Mouse (Mus musculus) midbrain, postnatal 0 days (tissue): Measurements from ENCODE around the gene Ubiad1. TPM values are rescaled to one million over a fixed set of nuclear protein-coding genes. Genes with fewer than 3 reads are reported as not detected.

ENCODE experiments used
- ATAC-seq: fragments of 200-750 bp; cut with Nextera tagmentation; 2 replicates; pipeline ENCODE4 v1.8.0; 2017; ENCODE audit warnings: moderate number of reproducible peaks, mild to moderate bottlenecking, moderate TSS enrichment, moderate library complexity; ENCODE audit not compliant: low FRiP score
- DNase-seq: peaks from one replicate; pipeline ENCODE4 v3.0.0-alpha.2; 2015; ENCODE audit warnings: low spot score
- H3K27ac ChIP-seq: fragments of 300-500 bp; sonication (generic); 2 replicates; pipeline ENCODE4 v1.5.1; 2014; ENCODE audit warnings: low read depth, mild to moderate bottlenecking, low read length, mixed read lengths
- H3K27me3 ChIP-seq: fragments of 300-500 bp; sonication (generic); 2 replicates; pipeline ENCODE4 v1.6.1; 2014; ENCODE audit warnings: low read length, control low read depth, mixed read lengths; ENCODE audit not compliant: insufficient read depth
- H3K36me3 ChIP-seq: fragments of 300-500 bp; sonication (generic); 2 replicates; pipeline ENCODE4 v1.6.1; 2014; ENCODE audit warnings: low read length, control low read depth, mixed read lengths; ENCODE audit not compliant: insufficient read depth
- H3K4me1 ChIP-seq: fragments of 300-500 bp; sonication (generic); 2 replicates; pipeline ENCODE4 v1.6.1; 2014; ENCODE audit warnings: mild to moderate bottlenecking, control low read depth, antibody characterized with exemption, low read length, mixed read lengths; ENCODE audit not compliant: insufficient read depth
- H3K4me2 ChIP-seq: fragments of 300-500 bp; sonication (generic); 2 replicates; pipeline ENCODE4 v1.6.1; 2014; ENCODE audit warnings: low read depth, mild to moderate bottlenecking, low read length, mixed read lengths; ENCODE audit not compliant: poor library complexity, severe bottlenecking
- H3K4me3 ChIP-seq: fragments of 300-500 bp; sonication (generic); 2 replicates; pipeline ENCODE4 v1.5.1; 2014; ENCODE audit warnings: low read depth, mild to moderate bottlenecking, low read length, moderate library complexity
- H3K9ac ChIP-seq: fragments of 300-500 bp; sonication (generic); replicated peaks from 2 replicates; pipeline ENCODE4 v1.6.1; 2014; ENCODE audit warnings: mild to moderate bottlenecking, low read length, moderate library complexity, mixed read lengths; ENCODE audit not compliant: poor library complexity, severe bottlenecking
- H3K9me3 ChIP-seq: fragments of 300-500 bp; sonication (generic); 2 replicates; pipeline ENCODE4 v1.6.1; 2016; ENCODE audit warnings: low read length, control low read depth
- CTCF ChIP-seq: IDR thresholded peaks from 2 replicates; pipeline ENCODE4 v1.5.1; 2016; ENCODE audit warnings: antibody characterized with exemption, mild to moderate bottlenecking
- WGBS: fragments of 180-500 bp; shearing (Covaris S2); extraction: QIAGEN DNeasy Blood & Tissue Kit; methylation state at CpG from one replicate; pipeline ENCODE4 v1.1.7; 2014; 5-methylcytosine and 5-hydroxymethylcytosine counted together
- polyA plus RNA-seq: library from polyadenylated mRNA; unstranded; fragments of >200 nt; fragmentation: Nextera tagmentation; extraction: Ambion mirVana; gene quantifications from 2 replicates; pipeline ENCODE4 v1.2.1, GENCODE M21; 2015
- total RNA-seq: library from RNA; depleted of rRNA; stranded (reverse); fragments of >200 nt; gene quantifications from 2 replicates; pipeline ENCODE4 v1.2.3, GENCODE M21; 2014

Gene Ubiad1
- total and polyA plus RNA-seq, 2 experiments from 2014 or later, result 12.7 to 19.8 TPM

- no peak overlapping the region for H3K27ac ChIP-seq
- no peak overlapping the region for H3K4me3 ChIP-seq
- H3K36me3 ChIP-seq, result peaks cover 83% of the 10 kb centered on the region
- peak; percentile 72 for DNase-seq
- TF ChIP-seq CTCF, result no peak
- ATAC-seq, result peak; percentile 72
- no peaks in the 10 kb centered on the region for H3K9me3 ChIP-seq
- 46% methylated on average over 12 of the region's 12 CpGs for WGBS
- H3K4me1 ChIP-seq, result no peaks in the 10 kb centered on the region
- H3K9ac ChIP-seq, result no peak overlapping the region
- no peak overlapping the region for H3K4me2 ChIP-seq
- H3K27me3 ChIP-seq, result no peaks in the 10 kb centered on the region
These were observed 16.2 kb upstream of the Ubiad1 start for GRCm38 (mm10) chr4:148460656-148461284.

DNA sequence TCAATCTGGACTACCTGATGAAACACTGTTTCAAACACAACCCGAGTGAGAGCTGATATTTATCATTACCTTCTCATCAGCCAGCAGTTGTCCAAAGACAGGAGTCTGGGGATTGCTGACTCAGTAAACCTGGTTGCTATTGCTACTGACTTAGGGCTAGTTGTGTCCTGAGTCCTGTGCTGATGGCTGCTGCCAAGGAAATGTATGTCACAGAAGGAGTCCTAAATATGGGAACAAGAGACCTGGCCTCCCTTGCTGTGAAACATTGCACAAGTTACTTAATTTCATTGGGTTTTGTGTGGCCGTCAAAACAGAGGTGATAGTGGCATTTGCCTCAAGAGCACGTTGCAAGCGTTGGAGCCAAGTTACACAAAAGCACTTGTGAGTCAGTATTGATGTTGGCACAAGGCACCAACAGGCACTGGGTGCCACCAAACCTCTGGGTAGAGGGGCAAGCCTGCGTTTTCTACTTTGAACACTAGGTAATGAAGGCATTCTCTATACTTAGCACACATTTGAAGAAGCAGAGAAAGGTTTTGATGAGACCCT is 11.0 kb upstream of the Ubiad1 start:
- ATAC-seq (no peak), DNase-seq (no peak)
- no peaks in the 10 kb centered on the region for H3K4me1 ChIP-seq
- WGBS, result 92% methylated on average over 5 of the region's 5 CpGs
- H3K27ac ChIP-seq, result no peak overlapping the region
- H3K27me3 ChIP-seq, result no peaks in the 10 kb centered on the region
- no peak overlapping the region for H3K4me3 ChIP-seq
- H3K4me2 ChIP-seq, result no peak overlapping the region
- no peak overlapping the region for H3K9ac ChIP-seq
- no peak for TF ChIP-seq CTCF
- H3K9me3 ChIP-seq, result no peaks in the 10 kb centered on the region
- peaks cover 79% of the 10 kb centered on the region for H3K36me3 ChIP-seq

DNA sequence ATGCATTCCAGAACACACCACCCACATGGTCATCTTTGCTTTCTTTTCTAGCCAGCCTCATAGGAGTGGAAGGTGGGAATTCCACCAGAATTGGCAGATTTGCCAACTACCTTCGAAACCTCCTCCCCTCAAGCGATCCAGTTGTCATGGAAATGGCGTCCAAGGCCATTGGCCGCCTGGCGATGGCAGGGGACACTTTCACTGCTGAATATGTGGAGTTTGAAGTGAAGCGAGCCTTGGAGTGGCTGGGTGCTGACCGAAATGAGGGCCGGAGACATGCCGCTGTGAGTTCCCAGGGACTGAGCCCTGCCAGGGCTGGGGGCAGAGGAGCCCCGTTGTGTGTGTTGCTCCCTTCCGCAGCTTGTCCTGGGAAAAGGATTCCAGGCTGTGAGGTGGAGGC is 9.1 kb upstream of the Ubiad1 start:
- H3K4me3 ChIP-seq, result no peak overlapping the region
- H3K9ac ChIP-seq, result no peak overlapping the region
- no peak for ATAC-seq
- WGBS, result 93% methylated on average over 11 of the region's 11 CpGs
- TF ChIP-seq CTCF, result no peak
- H3K9me3 ChIP-seq, result no peaks in the 10 kb centered on the region
- H3K4me1 ChIP-seq, result peaks cover 6% of the 10 kb centered on the region
- H3K4me2 ChIP-seq, result no peak overlapping the region
- H3K27me3 ChIP-seq, result no peaks in the 10 kb centered on the region
- peaks cover 65% of the 10 kb centered on the region for H3K36me3 ChIP-seq
- no peak for DNase-seq
- H3K27ac ChIP-seq, result no peak overlapping the region

GRCm38 (mm10) chr4:148448853-148449245 is 4.3 kb upstream of the Ubiad1 start:
- Histone ChIP-seq H3K27me3 (no peaks in the 10 kb centered on the region), H3K36me3 (peaks cover 17% of the 10 kb centered on the region), H3K4me2 (peak overlapping the region; percentile 62), H3K9me3 (no peaks in the 10 kb centered on the region), H3K4me3 (peak overlapping the region; percentile 91), H3K4me1 (peaks cover 11% of the 10 kb centered on the region), H3K9ac (peak overlapping the region; percentile 92), H3K27ac (peak overlapping the region; percentile 80)
- no peak for ATAC-seq
- peak; percentile 23 for DNase-seq
- WGBS, result 0% methylated on average over 15 of the region's 15 CpGs
- no peak for TF ChIP-seq CTCF

DNA sequence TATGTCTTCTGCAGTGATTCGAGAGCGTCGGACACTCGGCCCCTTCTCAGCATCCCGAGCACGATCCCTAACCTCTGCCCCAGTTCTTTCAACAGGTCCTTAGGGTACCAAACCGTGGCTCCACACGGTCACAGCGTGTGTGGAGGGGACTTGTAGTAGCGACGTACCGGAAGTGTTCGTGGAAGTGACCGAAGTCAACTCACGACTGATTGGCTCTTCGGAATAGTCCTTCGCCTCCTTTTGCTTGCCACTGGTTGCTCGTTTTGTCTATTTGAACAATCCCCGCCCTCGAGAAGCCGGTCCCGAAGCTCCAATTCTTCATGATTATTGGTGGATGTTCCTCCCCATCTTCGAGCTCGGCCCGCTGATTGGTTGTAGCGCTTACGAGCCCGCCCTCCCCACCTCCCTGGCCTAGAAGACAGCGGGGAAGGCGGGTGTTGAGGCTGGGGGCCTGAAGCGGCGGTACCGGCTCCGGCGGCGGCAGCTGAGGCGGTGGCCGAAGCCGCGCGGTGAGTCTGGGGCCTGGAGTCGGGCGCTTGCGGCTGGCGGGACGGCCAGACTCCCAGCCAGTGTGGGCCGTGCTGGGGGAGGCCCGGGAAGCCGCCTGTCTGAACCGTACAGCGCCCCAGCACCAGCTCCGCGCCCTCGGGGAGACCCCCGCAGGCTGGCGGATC is 3.7 kb upstream of the Ubiad1 start, which contains the start of gene Mtor:
Mtor (plus strand) TSS at position 433 of the 674 bp plus-strand sequence.
- Histone ChIP-seq H3K36me3 (peaks cover 11% of the 10 kb centered on the region), H3K27ac (peak within 1 kb of the TSS; percentile 80), H3K4me2 (peak within 1 kb of the TSS; percentile 62), H3K27me3 (no peaks in the 10 kb centered on the region), H3K4me1 (peaks cover 16% of the 10 kb centered on the region), H3K9ac (peak within 1 kb of the TSS; percentile 92), H3K9me3 (no peaks in the 10 kb centered on the region), H3K4me3 (peak within 1 kb of the TSS; percentile 91)
- WGBS, result under 1% methylated on average over 48 of the region's 56 CpGs
- DNase-seq (peak; percentile 99), ATAC-seq (peak; percentile 96)
- TF ChIP-seq CTCF, result no peak

GRCm38 (mm10) chr4:148442598-148442997 is 2.0 kb downstream of the Ubiad1 start:
- no peak for TF ChIP-seq CTCF
- H3K9me3 ChIP-seq, result no peaks in the 10 kb centered on the region
- H3K4me2 ChIP-seq, result no peak overlapping the region
- no peak overlapping the region for H3K27ac ChIP-seq
- no peaks in the 10 kb centered on the region for H3K27me3 ChIP-seq
- no peak overlapping the region for H3K9ac ChIP-seq
- 96% methylated on average over 7 of the region's 7 CpGs for WGBS
- DNase-seq (no peak), ATAC-seq (no peak)
- H3K4me1 ChIP-seq, result peaks cover 9% of the 10 kb centered on the region; the same call in 1 of the 2 replicates
- no peak overlapping the region for H3K4me3 ChIP-seq
- no peaks in the 10 kb centered on the region for H3K36me3 ChIP-seq
